Mouse (Mus musculus): ENCODE results near the gene Prkch.

GRCm38 (mm10) chr12:73610831-73611370 lies 26.3 kb downstream of the Prkch start:
- TF ChIP-seq CTCF (IDR thresholded peaks at IDR 0.05; ENCODE audit: low read depth, low read length) (no peak), POLR2AphosphoS5 (IDR thresholded peaks at IDR 0.05; ENCODE audit: insufficient replicate concordance, low read depth, low read length) (no peak), GATA1 (IDR thresholded peaks at IDR 0.05; ENCODE audit: borderline replicate concordance, low read length) (no peak), TAL1 (conservative IDR thresholded peaks at IDR 0.05; ENCODE audit: low read depth, low read length) (no peak)
